Mouse (Mus musculus) Patski (cell line): ENCODE results near the gene Ccl6. TPM values are rescaled to one million over a fixed set of nuclear protein-coding genes. Genes with fewer than 3 reads are reported as not detected.

Source experiments
- ATAC-seq: fragments of 100-300 bp; one replicate; pipeline ENCODE4 v1.8.0; 2021
- CTCF ChIA-PET: fragments of 350-600 bp; sonication (Branson Sonifier 250); formaldehyde crosslinking; loops from one replicate; lab custom pipeline; 2022; ENCODE audit warnings: inconsistent platforms; lab: Charles Lee
- POLR2A ChIA-PET: fragments of 350-600 bp; sonication (Branson Sonifier 250); formaldehyde crosslinking; loops from one replicate; lab custom pipeline; 2022; ENCODE audit warnings: antibody characterized with exemption, inconsistent platforms; lab: Charles Lee
- DNase-seq: peaks from one replicate; pipeline ENCODE4 v3.0.0-alpha.2; 2011; ENCODE audit warnings: low read depth, low spot score
- H3K27me3 ChIP-seq: fragments of 371-371 bp; one replicate; pipeline ENCODE4 v1.5.1; 2021
- CTCF ChIP-seq: fragments of 100-300 bp; IDR thresholded peaks from one replicate; pipeline ENCODE4 v1.5.1; 2021
- in situ Hi-C: fragments of 300-500 bp; cut with MboI; formaldehyde crosslinking; loops from 3 replicates; pipeline ENCODE4 v1.11.1; 2018; ENCODE audit warnings: low pct_unique_long_range_greater_than_20kb, mixed read lengths
- polyA plus RNA-seq: library from polyadenylated mRNA; unstranded; gene quantifications from one replicate; pipeline ENCODE4 v1.2.3, GENCODE M21; 2021

The Ccl6 gene
- polyA plus RNA-seq, 1 experiment from 2014 or later = not detected

DNA sequence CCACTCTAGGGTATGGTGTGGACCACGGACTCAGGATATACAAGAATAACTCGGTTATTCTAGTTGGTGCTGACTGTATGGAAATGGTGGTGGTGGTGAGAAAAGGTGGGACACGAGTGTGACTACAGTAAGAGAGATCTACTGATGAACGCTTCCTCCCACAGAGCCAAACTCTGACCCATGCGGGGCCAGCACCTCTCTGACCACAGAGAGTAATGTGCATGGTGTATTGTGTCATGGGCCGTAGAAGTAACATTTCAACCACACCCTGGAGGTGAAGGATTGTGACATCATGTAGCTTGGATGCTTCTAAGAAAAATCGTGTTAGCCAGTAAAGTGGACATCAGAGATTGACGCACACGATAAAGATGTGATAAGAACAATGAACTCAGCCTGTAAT lies 35.9 kb upstream of the Ccl6 start:
- CTCF ChIA-PET = no interaction called here

DNA sequence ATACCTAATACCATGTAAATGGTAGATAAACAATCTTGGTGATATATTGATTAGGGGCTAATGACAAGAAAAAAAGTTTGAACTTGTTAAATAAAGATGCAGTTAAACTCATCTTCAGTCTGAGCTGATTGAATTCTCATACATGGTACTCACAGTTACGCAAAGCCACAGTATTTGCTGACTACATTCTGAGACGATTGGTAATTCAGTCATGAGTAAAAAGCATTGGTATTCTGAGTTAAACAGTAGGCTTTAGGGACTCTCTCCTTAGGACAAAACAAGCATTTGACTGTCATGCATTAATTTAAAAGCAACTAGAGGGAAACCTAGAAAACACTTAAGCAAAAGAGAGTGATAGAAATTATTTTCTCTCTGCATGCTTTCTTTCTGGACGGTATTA lies 30.7 kb upstream of the Ccl6 start:
- no peak for ATAC-seq
- in situ Hi-C loops = no loop called here
- TF ChIP-seq CTCF = no peak
- no peak for DNase-seq
- no peaks in the 10 kb centered on the region for H3K27me3 ChIP-seq
- ChIA-PET POLR2A (interaction anchor here (0.7 kb wide), 1 partner anchor 232 kb away, joined by 4 read pairs; no protein-coding TSS in a partner anchor), CTCF (interaction anchor here (1.3 kb wide), 1 partner anchor 9 kb away, joined by 3 read pairs; no protein-coding TSS in a partner anchor)

More for the DNA sequence above, 35.9 kb upstream of the Ccl6 start:
- no peaks in the 10 kb centered on the region for H3K27me3 ChIP-seq
- POLR2A ChIA-PET = no interaction called here
- in situ Hi-C loops = loop anchor here (5.0 kb wide), 1 partner anchor 62 kb away; no protein-coding TSS in a partner anchor
- ATAC-seq (no peak), DNase-seq (no peak)
- no peak for TF ChIP-seq CTCF

DNA sequence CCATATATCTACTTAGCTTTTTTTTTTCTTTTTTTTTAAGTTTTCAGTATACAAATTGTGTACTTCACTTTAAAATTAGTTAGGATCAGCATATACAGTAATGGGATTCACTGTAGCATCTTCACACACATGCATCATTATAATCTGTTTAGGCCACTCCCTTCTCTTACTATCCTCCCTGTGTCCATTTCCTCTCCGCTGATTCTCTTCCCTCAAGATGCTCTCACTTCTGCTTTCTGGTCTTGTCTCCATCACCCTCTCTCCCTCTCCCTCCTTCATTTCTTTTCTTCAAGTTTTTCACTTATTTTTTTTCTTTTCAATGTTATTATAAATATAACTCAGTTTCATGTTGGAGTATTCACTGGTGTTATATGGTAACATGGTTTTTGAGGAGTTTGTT lies 26.1 kb upstream of the Ccl6 start:
- in situ Hi-C loops = no loop called here
- no peak for ATAC-seq
- no peak for TF ChIP-seq CTCF
- ChIA-PET CTCF (interaction anchor here (1.0 kb wide), 1 partner anchor 63 kb away, joined by 3 read pairs; no protein-coding TSS in a partner anchor), POLR2A (no interaction called here)
- H3K27me3 ChIP-seq = no peaks in the 10 kb centered on the region
- DNase-seq = no peak

DNA sequence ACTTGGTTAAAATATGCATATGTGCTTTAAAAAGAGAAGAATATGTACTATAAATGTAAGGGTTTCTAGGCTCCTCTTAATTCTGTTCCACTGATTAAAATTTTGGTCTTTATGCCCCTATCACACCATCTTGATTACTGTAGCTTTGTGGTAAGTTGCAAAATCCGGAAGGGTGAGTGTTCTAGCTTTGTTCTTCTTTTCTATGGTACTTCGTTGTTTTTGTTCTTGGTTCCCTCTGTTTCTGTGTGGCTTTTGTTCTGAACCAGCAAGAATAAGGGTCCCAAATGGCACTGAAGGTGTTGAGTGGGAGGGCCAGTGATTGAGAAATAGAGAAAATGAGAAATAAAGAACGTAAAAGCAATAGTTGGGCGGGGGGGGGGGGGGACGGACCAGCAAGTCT lies 25.4 kb upstream of the Ccl6 start:
- in situ Hi-C loops = no loop called here
- ChIA-PET CTCF (interaction anchor here (1.0 to 2.3 kb wide), 2 partner anchors 13 to 62 kb away, joined by 3 to 5 read pairs; no protein-coding TSS in a partner anchor), POLR2A (no interaction called here)
- no peak for TF ChIP-seq CTCF
- no peaks in the 10 kb centered on the region for H3K27me3 ChIP-seq
- no peak for ATAC-seq
- DNase-seq = no peak

DNA sequence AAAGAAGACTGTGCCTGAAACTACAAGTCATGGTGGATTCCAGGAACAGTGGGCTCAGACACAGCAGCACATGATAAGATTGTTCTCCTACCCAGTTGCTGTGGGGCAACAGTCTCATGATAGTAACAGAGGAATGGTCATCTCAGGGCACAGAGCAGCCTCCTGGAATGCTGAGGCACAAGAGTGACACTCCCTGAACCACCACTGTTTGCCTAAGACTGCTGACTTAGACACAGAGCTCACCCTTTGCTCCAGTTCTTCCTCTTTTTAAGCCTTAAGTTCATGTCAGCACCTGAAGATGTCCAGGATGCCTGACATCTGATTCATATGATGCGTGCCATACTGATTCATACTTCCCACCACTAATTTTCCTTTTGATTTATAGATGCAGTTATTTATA lies 23.7 kb upstream of the Ccl6 start:
- no peak for DNase-seq
- ChIA-PET POLR2A (no interaction called here), CTCF (interaction anchor here (1.0 to 2.3 kb wide), 2 partner anchors 15 to 20 kb away, joined by 3 to 5 read pairs; no protein-coding TSS in a partner anchor)
- in situ Hi-C loops = no loop called here
- H3K27me3 ChIP-seq = no peaks in the 10 kb centered on the region
- TF ChIP-seq CTCF = no peak
- no peak for ATAC-seq

DNA sequence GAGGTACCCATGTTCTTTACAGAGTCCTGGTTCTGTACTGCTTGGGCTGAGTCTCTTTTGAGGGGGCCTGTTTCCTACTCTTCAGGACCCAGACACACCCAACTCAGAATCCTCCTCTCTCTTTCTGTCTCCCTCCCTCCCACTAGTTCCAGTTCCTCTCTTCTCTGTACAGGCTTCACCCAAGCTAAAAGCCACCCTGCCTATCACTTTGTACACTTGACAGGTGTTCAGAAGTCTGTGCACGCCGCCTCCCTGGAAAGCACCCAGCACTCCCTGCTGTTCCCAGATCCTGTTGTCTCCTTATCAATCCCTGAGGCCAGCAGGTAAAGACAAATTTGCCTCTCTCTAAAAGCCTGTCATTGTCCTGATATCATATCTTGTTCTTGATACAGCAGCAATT lies 18.0 kb upstream of the Ccl6 start:
- POLR2A ChIA-PET = no interaction called here
- CTCF ChIA-PET = no interaction called here
- in situ Hi-C loops = no loop called here
- DNase-seq = no peak
- ATAC-seq = no peak
- TF ChIP-seq CTCF = no peak
- no peaks in the 10 kb centered on the region for H3K27me3 ChIP-seq

DNA sequence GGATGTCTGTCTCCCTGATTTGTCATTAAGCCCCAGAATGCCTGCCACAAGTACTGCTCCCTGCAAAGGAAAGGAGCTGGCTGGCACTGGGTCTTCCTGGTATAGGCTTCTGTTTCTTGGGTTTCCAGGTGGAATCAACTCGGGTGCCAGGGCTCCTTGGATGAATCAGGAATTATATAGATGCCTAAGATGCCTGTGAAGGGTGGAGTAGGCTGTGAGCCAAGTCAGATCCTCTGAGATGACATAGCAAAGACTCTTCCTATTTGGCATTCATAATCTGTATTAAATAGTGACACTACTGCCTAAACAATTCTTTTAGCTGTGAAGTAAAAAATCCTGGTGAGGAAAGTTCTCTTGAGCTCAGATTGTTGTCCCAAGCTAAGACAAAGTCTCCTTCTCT lies 13.5 kb upstream of the Ccl6 start:
- POLR2A ChIA-PET = no interaction called here
- no peak for TF ChIP-seq CTCF
- no peaks in the 10 kb centered on the region for H3K27me3 ChIP-seq
- ATAC-seq (no peak), DNase-seq (no peak)
- in situ Hi-C loops = no loop called here
- CTCF ChIA-PET = no interaction called here

DNA sequence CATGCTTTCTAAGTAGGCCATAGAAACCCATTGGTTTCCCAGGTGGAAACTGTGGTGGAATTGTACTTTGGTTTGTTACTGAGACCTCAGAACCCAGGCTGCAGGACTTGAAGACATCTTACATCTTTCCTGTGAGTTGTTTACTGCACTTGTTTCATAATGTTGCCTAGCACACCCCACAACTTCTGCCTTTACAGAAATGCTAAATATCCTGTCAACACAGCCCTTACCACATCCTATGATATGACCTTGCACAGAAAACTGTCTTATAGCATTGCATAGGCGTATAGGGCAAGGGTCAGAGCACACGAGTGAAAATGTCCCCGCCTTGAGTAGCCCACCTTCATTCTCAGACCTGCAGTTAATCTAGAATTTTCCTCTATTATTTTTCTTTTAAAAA lies 12.6 kb upstream of the Ccl6 start:
- POLR2A ChIA-PET = no interaction called here
- H3K27me3 ChIP-seq = no peaks in the 10 kb centered on the region
- CTCF ChIA-PET = no interaction called here
- TF ChIP-seq CTCF = no peak
- in situ Hi-C loops = no loop called here
- ATAC-seq (no peak), DNase-seq (no peak)

DNA sequence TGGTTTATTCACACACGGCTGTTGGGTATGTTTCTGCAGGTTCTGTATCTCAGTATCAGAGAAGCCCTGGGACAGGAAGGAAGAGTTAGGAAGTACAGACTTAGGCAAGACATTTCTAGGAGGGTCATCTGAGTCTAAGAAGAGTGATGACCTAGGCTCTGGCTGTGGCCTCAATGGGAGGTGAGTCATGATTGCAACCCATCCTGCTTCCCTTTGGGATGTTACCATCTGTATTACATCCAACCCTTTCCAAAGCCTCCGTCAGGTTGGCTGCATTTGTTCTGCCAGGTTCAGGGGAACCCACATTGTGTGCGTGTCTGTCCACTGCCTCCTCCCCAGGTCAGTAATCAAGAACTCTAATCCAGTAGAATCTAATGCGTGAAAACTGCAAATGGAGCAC lies 11.8 kb upstream of the Ccl6 start:
- DNase-seq = no peak
- CTCF ChIA-PET = no interaction called here
- in situ Hi-C loops = no loop called here
- ATAC-seq = no peak
- POLR2A ChIA-PET = no interaction called here
- TF ChIP-seq CTCF = no peak
- no peaks in the 10 kb centered on the region for H3K27me3 ChIP-seq

DNA sequence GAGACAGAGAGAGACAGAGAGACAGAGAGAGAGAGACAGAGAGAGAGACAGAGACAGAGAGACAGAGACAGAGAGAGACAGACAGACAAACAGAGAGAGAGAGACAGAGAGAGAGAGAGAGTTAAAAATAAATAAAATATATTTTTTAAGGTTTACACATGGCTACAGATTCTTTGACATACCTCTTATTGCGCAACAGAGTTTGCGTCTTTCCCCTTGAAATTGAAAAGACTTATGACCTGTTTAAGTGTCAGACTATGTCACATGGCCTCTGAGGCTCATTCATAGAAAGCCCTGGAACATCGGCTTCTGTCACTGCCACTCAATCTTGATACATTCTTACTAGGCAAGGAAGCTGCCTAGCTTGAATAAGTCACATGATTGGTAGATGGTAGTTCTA lies 10.5 kb upstream of the Ccl6 start:
- H3K27me3 ChIP-seq = no peaks in the 10 kb centered on the region
- ATAC-seq (no peak), DNase-seq (no peak)
- ChIA-PET CTCF (no interaction called here), POLR2A (no interaction called here)
- no peak for TF ChIP-seq CTCF
- in situ Hi-C loops = no loop called here

DNA sequence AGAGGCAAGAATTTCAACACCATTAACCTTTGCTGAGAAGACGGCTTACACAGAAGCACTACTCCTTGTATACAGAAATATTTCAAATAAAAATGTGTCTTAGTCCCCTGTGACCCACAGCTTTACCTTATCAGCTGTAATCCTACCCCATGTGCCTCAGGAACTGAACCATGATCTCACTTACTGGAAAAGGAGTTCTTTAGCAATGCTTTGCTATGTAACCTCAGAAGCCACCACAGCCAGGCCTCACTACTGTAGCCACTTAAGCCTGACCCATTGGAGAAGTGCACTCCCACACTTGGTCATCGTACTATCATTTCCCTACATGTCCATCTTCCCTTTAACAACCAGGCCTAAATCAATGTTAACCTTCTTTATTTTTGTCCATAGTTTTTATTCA lies 7.7 kb upstream of the Ccl6 start:
- ChIA-PET CTCF (interaction anchor here (1.4 kb wide), 1 partner anchor 16 kb away, joined by 3 read pairs; no protein-coding TSS in a partner anchor), POLR2A (no interaction called here)
- in situ Hi-C loops = no loop called here
- no peak for ATAC-seq
- no peak for DNase-seq
- no peak for TF ChIP-seq CTCF
- no peaks in the 10 kb centered on the region for H3K27me3 ChIP-seq

DNA sequence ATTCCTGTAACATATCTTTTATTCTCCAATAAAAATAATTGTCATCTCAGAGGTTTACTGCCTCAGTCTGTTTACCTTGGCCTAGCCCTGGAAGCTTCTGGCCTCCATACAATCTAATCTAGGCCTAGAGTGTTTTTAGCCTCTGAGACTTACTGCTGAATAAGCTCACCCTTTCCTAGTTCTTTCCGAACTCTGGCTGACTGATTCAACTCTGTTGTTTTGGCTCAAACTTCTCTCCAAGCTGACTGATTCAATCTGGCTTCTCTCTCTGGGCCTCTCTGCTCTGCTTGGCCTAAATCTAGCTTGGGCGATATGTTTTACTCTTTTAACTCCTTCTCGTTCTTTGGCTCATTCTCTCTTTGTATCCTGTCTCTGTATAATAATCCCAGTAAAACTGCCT lies 6.1 kb upstream of the Ccl6 start:
- POLR2A ChIA-PET = no interaction called here
- in situ Hi-C loops = no loop called here

More for the DNA sequence above, 6.1 kb upstream of the Ccl6 start:
- no peak for DNase-seq
- ATAC-seq = no peak
- no peaks in the 10 kb centered on the region for H3K27me3 ChIP-seq
- CTCF ChIA-PET = no interaction called here
- no peak for TF ChIP-seq CTCF
